Mouse (Mus musculus) olfactory bulb, adult 2 months (tissue): Measurements from ENCODE around the gene Ccndbp1.

Experiments used
- CTCF ChIP-seq: fragments of 200-500 bp; IDR thresholded peaks from 2 replicates; pipeline ENCODE4 v1.5.1; 2012; ENCODE audit warnings: low read depth, mild to moderate bottlenecking, low read length, moderate library complexity; ENCODE audit not compliant: insufficient read depth
- POLR2A ChIP-seq: fragments of 200-500 bp; IDR thresholded peaks from 2 replicates; pipeline ENCODE4 v1.6.1; 2012; ENCODE audit warnings: mild to moderate bottlenecking, low read depth, low read length, moderate library complexity; ENCODE audit not compliant: insufficient read depth

GRCm38 (mm10) chr2:120970559-120971080 lies 37.6 kb upstream of the Ccndbp1 start, which contains the start of gene Ubr1:
- no peak for TF ChIP-seq CTCF
- peak; percentile 94 for TF ChIP-seq POLR2A
